Mouse (Mus musculus): ENCODE measurements around the gene Pcsk6. TPM values are rescaled to one million over a fixed set of nuclear protein-coding genes. Genes with fewer than 3 reads are reported as not detected.

The Pcsk6 gene
- total and polyA plus RNA-seq, 3 experiments: 0.01 TPM; not detected in 2

- H3K27ac ChIP-seq (ENCODE audit: control insufficient read depth, low read depth, low read length): no peak overlapping the region
- no peaks in the 10 kb centered on the region for H3K36me3 ChIP-seq (ENCODE audit: control insufficient read depth in 1 of 2, insufficient read depth in 2 of 2, low read length in 2 of 2)
- no peak overlapping the region for H3K9ac ChIP-seq (ENCODE audit: control insufficient read depth, low read depth, low read length, poor library complexity, severe bottlenecking)
- H3K27me3 ChIP-seq (ENCODE audit: control insufficient read depth in 1 of 2, insufficient read depth in 2 of 2, low read length in 2 of 2): peaks cover 0 to 1% of the 10 kb centered on the region in 2 experiments; a peak in 1 of 4 replicates
- no peak for DNase-seq (ENCODE audit: low read depth, low spot score)
- H3K9me3 ChIP-seq (replicated peaks; ENCODE audit: insufficient read depth, low read length): no peaks in the 10 kb centered on the region
- H3K4me1 ChIP-seq (ENCODE audit: control insufficient read depth in 1 of 2, insufficient read depth in 2 of 2, low read length in 2 of 2): no peaks in the 10 kb centered on the region
- H3K79me2 ChIP-seq (ENCODE audit: control insufficient read depth, insufficient read depth, low read length, poor library complexity): no peaks in the 10 kb centered on the region
- H3K4me3 ChIP-seq (ENCODE audit: control insufficient read depth in 1 of 2, insufficient read depth in 1 of 2, low read depth in 2 of 2, low read length in 2 of 2): no peak overlapping the region
- TF ChIP-seq ZC3H11A (IDR thresholded peaks at IDR 0.05; ENCODE audit: low read depth, low read length) (no peak), ELF1 (IDR thresholded peaks at IDR 0.05; ENCODE audit: low read depth, low read length) (no peak), USF1 (IDR thresholded peaks at IDR 0.05; ENCODE audit: low read depth, low read length) (no peak), TBP (IDR thresholded peaks at IDR 0.05; ENCODE audit: low read depth, low read length) (no peak)
Measured at GRCm38 (mm10) chr7:66036809-66037208, 175.3 kb downstream of the Pcsk6 start.

GRCm38 (mm10) chr7:66038261-66038660, 176.7 kb downstream of the Pcsk6 start:
- Histone ChIP-seq H3K4me3 (ENCODE audit: control insufficient read depth in 1 of 2, insufficient read depth in 1 of 2, low read depth in 2 of 2, low read length in 2 of 2) (no peak overlapping the region), H3K27me3 (ENCODE audit: control insufficient read depth in 1 of 2, insufficient read depth in 2 of 2, low read length in 2 of 2) (peaks cover 0 to 1% of the 10 kb centered on the region in 2 experiments; a peak in 1 of 4 replicates), H3K36me3 (ENCODE audit: control insufficient read depth in 1 of 2, insufficient read depth in 2 of 2, low read length in 2 of 2) (no peaks in the 10 kb centered on the region), H3K9ac (ENCODE audit: control insufficient read depth, low read depth, low read length, poor library complexity, severe bottlenecking) (no peak overlapping the region), H3K27ac (ENCODE audit: control insufficient read depth, low read depth, low read length) (no peak overlapping the region), H3K79me2 (ENCODE audit: control insufficient read depth, insufficient read depth, low read length, poor library complexity) (no peaks in the 10 kb centered on the region), H3K4me1 (ENCODE audit: control insufficient read depth in 1 of 2, insufficient read depth in 2 of 2, low read length in 2 of 2) (no peaks in the 10 kb centered on the region), H3K9me3 (replicated peaks; ENCODE audit: insufficient read depth, low read length) (no peaks in the 10 kb centered on the region)
- no peak for DNase-seq (ENCODE audit: low read depth, low spot score)
- TF ChIP-seq BHLHE40 (IDR thresholded peaks at IDR 0.05; ENCODE audit: borderline replicate concordance, low read depth, low read length): no peak
- no peak for TF ChIP-seq CHD1 (IDR thresholded peaks at IDR 0.05; ENCODE audit: low read depth, low read length)
- TF ChIP-seq JUND (IDR thresholded peaks at IDR 0.05; ENCODE audit: low read depth, low read length): no peak
- no peak for TF ChIP-seq ZKSCAN1 (IDR thresholded peaks at IDR 0.05; ENCODE audit: low read depth, low read length)
- no peak for TF ChIP-seq RCOR1 (IDR thresholded peaks at IDR 0.05; ENCODE audit: low read depth, low read length)
- TF ChIP-seq TAL1 (IDR thresholded peaks at IDR 0.05; ENCODE audit: low read length): no peak
- no peak for TF ChIP-seq TBP (IDR thresholded peaks at IDR 0.05; ENCODE audit: low read depth, low read length)
- no peak for TF ChIP-seq POLR2AphosphoS5 (IDR thresholded peaks at IDR 0.05; ENCODE audit: borderline replicate concordance, low read depth, low read length)
- TF ChIP-seq MYC (IDR thresholded peaks at IDR 0.05; ENCODE audit: low read depth, low read length): no peak
- no peak for TF ChIP-seq KAT2A (conservative IDR thresholded peaks at IDR 0.05; ENCODE audit: low read depth, low read length)

GRCm38 (mm10) chr7:66038730-66039129, 177.2 kb downstream of the Pcsk6 start:
- no peak overlapping the region for H3K27ac ChIP-seq (ENCODE audit: control insufficient read depth, low read depth, low read length)
- no peaks in the 10 kb centered on the region for H3K36me3 ChIP-seq (ENCODE audit: control insufficient read depth in 1 of 2, insufficient read depth in 2 of 2, low read length in 2 of 2)
- H3K9ac ChIP-seq (ENCODE audit: control insufficient read depth, low read depth, low read length, poor library complexity, severe bottlenecking): no peak overlapping the region
- no peaks in the 10 kb centered on the region for H3K4me1 ChIP-seq (ENCODE audit: control insufficient read depth in 1 of 2, insufficient read depth in 2 of 2, low read length in 2 of 2)
- TF ChIP-seq SIN3A (IDR thresholded peaks at IDR 0.05; ENCODE audit: low read length) (no peak), CHD1 (IDR thresholded peaks at IDR 0.05; ENCODE audit: low read depth, low read length) (no peak), MAX (IDR thresholded peaks at IDR 0.05; ENCODE audit: low read length) (no peak), NRF1 (IDR thresholded peaks at IDR 0.05; ENCODE audit: insufficient read depth, low read depth, low read length, poor library complexity, severe bottlenecking) (no peak), ZKSCAN1 (IDR thresholded peaks at IDR 0.05; ENCODE audit: low read depth, low read length) (no peak), JUND (IDR thresholded peaks at IDR 0.05; ENCODE audit: low read depth, low read length) (no peak), GABPA (IDR thresholded peaks at IDR 0.05; ENCODE audit: low read depth, low read length) (no peak), BHLHE40 (IDR thresholded peaks at IDR 0.05; ENCODE audit: borderline replicate concordance, low read depth, low read length) (no peak), MAZ (IDR thresholded peaks at IDR 0.05; ENCODE audit: low read depth, low read length) (no peak), ZC3H11A (IDR thresholded peaks at IDR 0.05; ENCODE audit: low read depth, low read length) (no peak), KAT2A (conservative IDR thresholded peaks at IDR 0.05; ENCODE audit: low read depth, low read length) (no peak), NELFE (IDR thresholded peaks at IDR 0.05; ENCODE audit: low read depth, low read length) (no peak), CHD2 (IDR thresholded peaks at IDR 0.05; ENCODE audit: low read length) (no peak), MYC (IDR thresholded peaks at IDR 0.05; ENCODE audit: low read depth, low read length) (no peak), MAFK (IDR thresholded peaks at IDR 0.05; ENCODE audit: borderline replicate concordance, low read depth, low read length) (no peak), GATA1 (IDR thresholded peaks at IDR 0.05; ENCODE audit: low read depth, low read length) (no peak), ZNF384 (IDR thresholded peaks at IDR 0.05; ENCODE audit: low read depth, low read length) (no peak), E2F4 (IDR thresholded peaks at IDR 0.05; ENCODE audit: borderline replicate concordance, low read depth, low read length) (no peak), USF1 (IDR thresholded peaks at IDR 0.05; ENCODE audit: low read depth, low read length) (no peak), MYB (IDR thresholded peaks at IDR 0.05; ENCODE audit: low read depth, low read length) (no peak)
- no peaks in the 10 kb centered on the region for H3K9me3 ChIP-seq (replicated peaks; ENCODE audit: insufficient read depth, low read length)
- H3K27me3 ChIP-seq (ENCODE audit: control insufficient read depth in 1 of 2, insufficient read depth in 2 of 2, low read length in 2 of 2): peaks cover 0 to 1% of the 10 kb centered on the region in 2 experiments; a peak in 1 of 4 replicates
- H3K79me2 ChIP-seq (ENCODE audit: control insufficient read depth, insufficient read depth, low read length, poor library complexity): no peaks in the 10 kb centered on the region
- no peak for DNase-seq (ENCODE audit: low read depth, low spot score)
- no peak overlapping the region for H3K4me3 ChIP-seq (ENCODE audit: control insufficient read depth in 1 of 2, insufficient read depth in 1 of 2, low read depth in 2 of 2, low read length in 2 of 2)
